Mouse (Mus musculus): ENCODE measurements around the gene Col5a1. TPM values are rescaled to one million over a fixed set of nuclear protein-coding genes. Genes with fewer than 3 reads are reported as not detected.

The Col5a1 gene
- 1 to 10 TPM; 3.3 to 3.7 TPM for total RNA-seq (2021)
- long read RNA-seq, full-length matches to known transcripts = 3 of 7 reads
- long read RNA-seq, partial matches to known transcripts = 4 of 7 reads
- long read RNA-seq, other reads (novel, unspliced or antisense) = 0 of 7 reads

GRCm38 (mm10) chr2:27886148-27886551, at the start of gene Col5a1:
Col5a1 (plus strand) TSS chr2:27886425.
- peak in 1 of 2 experiments; percentile 21 for DNase-seq (ENCODE audit: low spot score in 2 of 2)

- no peak for DNase-seq (ENCODE audit: low spot score in 2 of 2)
Measured at GRCm38 (mm10) chr2:27838112-27838511, 48.1 kb upstream of the Col5a1 start.

- DNase-seq (ENCODE audit: low spot score in 2 of 2) = no peak
Measured at GRCm38 (mm10) chr2:27840890-27841289, 45.3 kb upstream of the Col5a1 start.

GRCm38 (mm10) chr2:27842893-27843292, 43.3 kb upstream of the Col5a1 start:
- DNase-seq (ENCODE audit: low spot score in 2 of 2) = no peak

GRCm38 (mm10) chr2:27844885-27845284, 41.3 kb upstream of the Col5a1 start:
- DNase-seq (ENCODE audit: low spot score in 2 of 2) = no peak

- no peak for DNase-seq (ENCODE audit: low spot score in 2 of 2)
Measured at GRCm38 (mm10) chr2:27847001-27847400, 39.2 kb upstream of the Col5a1 start.

GRCm38 (mm10) chr2:27847851-27848435, 38.3 kb upstream of the Col5a1 start:
- no peak for DNase-seq (ENCODE audit: low spot score in 2 of 2)

- DNase-seq (ENCODE audit: low spot score in 2 of 2) = no peak
Measured at GRCm38 (mm10) chr2:27848466-27848865, 37.8 kb upstream of the Col5a1 start.

- no peak for DNase-seq (ENCODE audit: low spot score in 2 of 2)
Measured at GRCm38 (mm10) chr2:27858348-27858903, 27.8 kb upstream of the Col5a1 start.

- DNase-seq (ENCODE audit: low spot score in 2 of 2) = no peak
Measured at GRCm38 (mm10) chr2:27861576-27862238, 24.5 kb upstream of the Col5a1 start.

GRCm38 (mm10) chr2:27864491-27865365, 21.5 kb upstream of the Col5a1 start:
- DNase-seq (ENCODE audit: low spot score in 2 of 2) = no peak

- no peak for DNase-seq (ENCODE audit: low spot score in 2 of 2)
Measured at GRCm38 (mm10) chr2:27870586-27870985, 15.6 kb upstream of the Col5a1 start.

GRCm38 (mm10) chr2:27871056-27871455, 15.2 kb upstream of the Col5a1 start:
- no peak for DNase-seq (ENCODE audit: low spot score in 2 of 2)

- no peak for DNase-seq (ENCODE audit: low spot score in 2 of 2)
Measured at GRCm38 (mm10) chr2:27872276-27872675, 13.9 kb upstream of the Col5a1 start.

GRCm38 (mm10) chr2:27873030-27873429, 13.2 kb upstream of the Col5a1 start:
- DNase-seq (ENCODE audit: low spot score in 2 of 2) = no peak

GRCm38 (mm10) chr2:27874596-27874995, 11.6 kb upstream of the Col5a1 start:
- DNase-seq (ENCODE audit: low spot score in 2 of 2) = no peak

GRCm38 (mm10) chr2:27875231-27875630, 11.0 kb upstream of the Col5a1 start:
- DNase-seq (ENCODE audit: low spot score in 2 of 2) = no peak

- peak in 1 of 2 experiments; percentile 19 for DNase-seq (ENCODE audit: low spot score in 2 of 2)
Measured at GRCm38 (mm10) chr2:27875786-27876185, 10.4 kb upstream of the Col5a1 start.

- DNase-seq (ENCODE audit: low spot score in 2 of 2) = no peak
Measured at GRCm38 (mm10) chr2:27876724-27877504, 9.3 kb upstream of the Col5a1 start.

GRCm38 (mm10) chr2:27878066-27878465, 8.2 kb upstream of the Col5a1 start:
- no peak for DNase-seq (ENCODE audit: low spot score in 2 of 2)

GRCm38 (mm10) chr2:27883276-27883675, 2.9 kb upstream of the Col5a1 start:
- no peak for DNase-seq (ENCODE audit: low spot score in 2 of 2)
